Mouse (Mus musculus): ENCODE results near the gene Nhsl1.

DNA sequence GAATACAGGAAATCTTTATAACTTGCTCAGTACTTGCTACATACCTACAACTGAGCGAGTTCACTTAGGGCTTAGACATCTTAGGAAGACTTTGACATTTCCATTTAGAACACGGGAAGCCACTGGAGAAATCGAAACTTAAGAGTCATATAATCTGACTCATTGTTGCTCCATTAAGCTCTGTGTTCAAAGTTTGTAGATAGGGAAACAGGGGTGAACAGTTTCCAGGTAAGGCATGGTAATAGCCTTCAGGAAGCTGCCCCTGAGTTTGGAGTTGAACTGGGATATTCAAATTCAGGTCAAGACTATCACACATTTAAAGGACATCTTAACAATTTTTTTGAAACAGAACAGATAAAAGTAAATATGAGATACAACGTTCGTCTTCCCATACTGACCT is 165.9 kb downstream of the Nhsl1 start:
- TF ChIP-seq CTCF (IDR thresholded peaks at IDR 0.05; ENCODE audit: borderline replicate concordance, insufficient read depth, low read depth, low read length) (no peak), POLR2A (IDR thresholded peaks at IDR 0.05; ENCODE audit: borderline replicate concordance, insufficient read depth, low read length) (no peak)

Measured in cerebellum, adult 2 months (tissue).